Mouse (Mus musculus) cerebellum, adult 18-20 months (tissue): ENCODE data around the gene Mrps23.

Experiments used
- DNase-seq, 2 experiments: peaks; one replicate each; pipeline ENCODE4 v3.0.0; 2021

Mrps23 gene

DNA sequence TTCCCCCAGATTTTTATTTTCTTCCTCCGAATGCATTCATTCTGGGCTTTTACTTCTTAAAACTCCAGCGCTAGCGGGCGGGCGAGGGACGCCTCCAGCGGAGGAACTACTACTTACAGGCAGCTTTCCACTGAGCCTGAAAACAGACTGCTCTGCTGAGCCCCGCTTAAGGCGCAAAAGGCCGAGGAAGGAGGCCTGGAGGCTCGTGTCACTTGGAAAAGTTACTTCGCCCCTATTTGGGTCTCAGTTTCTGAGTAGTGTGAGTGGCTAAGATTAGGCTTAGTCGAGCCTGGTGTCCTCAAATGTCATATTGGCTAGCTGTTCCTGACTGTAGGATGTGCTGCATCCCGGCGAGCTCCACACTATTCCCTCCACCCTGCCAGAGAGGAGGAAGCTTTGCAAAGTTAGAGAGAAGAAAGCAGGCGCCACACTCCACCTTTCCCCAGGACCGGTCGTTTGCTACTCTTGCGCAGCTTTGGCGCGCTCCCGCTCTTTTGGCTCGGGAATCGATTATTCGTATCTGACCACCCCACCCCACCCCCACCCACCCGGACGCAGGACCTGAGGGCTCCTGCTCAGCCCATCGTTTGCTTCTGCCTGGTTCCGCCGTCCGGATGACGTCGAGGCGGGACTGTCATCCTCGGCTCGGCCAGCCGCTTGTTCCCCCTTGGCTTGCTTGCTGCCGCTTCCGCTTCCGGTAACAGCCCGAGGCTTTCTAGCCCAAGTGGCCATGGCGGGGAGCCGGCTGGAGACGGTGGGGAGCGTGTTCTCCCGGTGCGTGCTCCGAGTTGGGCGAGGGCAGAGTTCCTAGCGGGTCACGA is at the start of gene Mrps23:
Gene Mrps23 (plus strand): TSS at position 677 of the 821 bp plus-strand sequence.
- DNase-seq, result peak; percentile 92 to 96

DNA sequence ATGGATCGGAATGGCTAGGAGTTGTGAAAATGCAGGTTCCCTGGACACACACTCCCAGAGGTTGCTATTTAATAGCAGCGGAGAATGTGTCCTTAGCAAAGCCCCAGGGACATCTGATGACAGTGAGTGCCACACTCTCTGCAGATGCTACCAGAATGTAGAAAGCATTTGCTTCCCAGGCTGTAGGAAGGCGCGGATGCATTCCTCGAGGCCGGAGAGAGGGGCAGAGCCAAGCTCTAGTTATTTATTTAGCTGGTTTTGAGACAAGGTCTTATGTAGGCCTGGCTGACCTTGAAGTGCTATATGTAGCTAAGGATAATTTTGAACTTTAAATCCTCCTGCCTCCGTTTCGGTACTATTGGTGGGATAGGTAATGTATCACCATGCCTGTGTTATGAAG is 49.7 kb upstream of the Mrps23 start:
- no peak for DNase-seq

DNA sequence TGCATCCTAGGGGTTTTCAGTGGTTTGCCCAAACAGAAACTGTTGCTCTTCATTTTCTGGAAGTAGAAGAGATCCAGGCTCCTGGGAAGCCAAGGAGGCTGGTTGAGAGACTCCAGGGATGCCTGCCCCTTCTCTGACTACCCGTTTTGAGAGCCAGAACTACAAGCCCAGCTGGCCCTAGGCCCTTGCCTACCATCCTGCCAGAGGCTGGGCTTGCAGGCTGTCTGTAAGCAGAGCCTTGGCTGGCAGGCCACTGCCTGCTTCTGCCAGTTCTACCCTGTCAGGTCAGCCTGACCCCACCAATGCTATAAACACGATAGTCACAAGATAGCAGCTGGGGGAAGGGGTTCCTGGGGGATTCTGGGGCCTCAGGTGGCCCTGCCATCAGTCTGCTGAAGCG is 48.7 kb upstream of the Mrps23 start:
- peak; percentile 54 to 60 for DNase-seq

DNA sequence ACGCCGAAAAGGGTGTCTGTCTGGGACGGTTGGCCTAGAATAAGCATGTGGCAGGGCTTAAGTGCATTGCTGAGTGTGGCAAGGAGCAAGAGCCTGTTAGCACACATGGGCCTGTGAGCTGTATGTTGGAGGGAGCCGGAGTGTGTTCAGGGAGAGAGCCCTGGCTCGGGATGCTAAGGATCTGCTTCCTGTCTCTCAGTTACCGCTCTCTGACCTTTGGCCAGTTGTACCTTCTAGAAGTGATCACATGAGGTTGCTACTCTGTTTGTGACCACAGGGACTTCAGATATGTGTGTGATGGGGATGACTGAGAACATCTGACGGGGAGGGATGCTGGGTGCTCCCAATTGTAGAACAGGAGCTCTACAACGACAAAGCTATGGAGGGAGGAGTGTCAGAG is 48.2 kb upstream of the Mrps23 start:
- DNase-seq, result no peak

DNA sequence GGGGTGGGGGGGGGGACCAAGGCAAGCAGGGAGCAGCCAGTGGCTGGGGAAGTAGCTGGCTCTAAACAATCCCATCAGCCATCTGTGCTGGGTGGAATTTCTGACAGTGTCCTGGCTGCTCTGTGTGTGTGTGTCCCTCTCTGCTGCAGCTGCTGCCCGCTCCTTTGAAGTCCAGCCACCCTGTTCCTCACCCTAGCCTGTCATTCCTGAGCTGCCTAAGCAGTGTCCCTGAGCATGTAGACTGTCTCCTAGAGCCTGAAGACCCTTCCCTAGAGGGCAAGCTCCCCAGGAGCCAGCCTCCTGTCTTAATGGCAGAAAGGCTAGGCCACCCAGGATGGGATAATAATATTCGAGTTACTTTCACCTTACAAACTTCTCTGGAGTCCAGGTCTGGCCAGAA is 47.8 kb upstream of the Mrps23 start:
- DNase-seq, result no peak

DNA sequence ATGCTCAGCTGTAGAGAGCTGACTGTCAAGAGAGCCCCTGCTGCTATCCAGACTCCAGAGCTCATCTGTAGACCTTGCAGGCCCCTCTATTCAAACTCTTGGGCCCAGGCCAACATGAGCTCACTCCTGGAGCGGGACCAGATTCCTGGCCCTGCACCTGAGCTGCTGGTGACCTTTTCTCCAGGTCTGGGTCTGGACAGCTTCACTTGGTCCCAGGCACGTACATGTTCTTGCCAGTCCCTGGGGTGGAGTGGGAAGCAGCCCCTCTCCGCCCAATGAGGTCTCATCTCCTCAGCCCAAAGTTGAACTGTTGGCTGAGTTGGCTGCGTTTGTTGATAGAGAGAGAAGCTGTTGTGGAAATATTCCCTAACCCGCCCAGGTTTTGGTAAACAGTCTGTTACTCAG is 45.3 kb upstream of the Mrps23 start:
- peak; percentile 63 to 71 for DNase-seq

DNA sequence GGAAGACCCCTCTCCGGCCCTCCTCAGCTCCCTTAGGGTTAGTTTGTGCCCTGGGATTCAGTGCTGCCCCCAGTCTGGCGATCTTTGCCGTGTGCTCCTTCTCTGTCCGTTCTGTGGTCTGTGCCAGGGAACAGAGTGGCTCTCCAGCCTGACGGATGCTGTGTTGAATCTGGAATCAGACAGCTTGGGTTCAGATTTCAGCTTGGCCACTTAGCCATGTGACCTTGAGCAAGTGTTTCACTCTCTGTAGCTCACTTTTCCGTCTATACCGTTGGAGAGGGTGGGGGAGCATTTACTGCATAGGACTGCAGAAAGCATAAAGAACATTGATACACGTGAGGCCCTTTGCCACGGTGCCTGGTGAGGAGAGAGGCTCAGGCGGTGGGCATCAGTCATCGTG is 44.8 kb upstream of the Mrps23 start:
- DNase-seq, result peak in 1 of 2 experiments; percentile 30

DNA sequence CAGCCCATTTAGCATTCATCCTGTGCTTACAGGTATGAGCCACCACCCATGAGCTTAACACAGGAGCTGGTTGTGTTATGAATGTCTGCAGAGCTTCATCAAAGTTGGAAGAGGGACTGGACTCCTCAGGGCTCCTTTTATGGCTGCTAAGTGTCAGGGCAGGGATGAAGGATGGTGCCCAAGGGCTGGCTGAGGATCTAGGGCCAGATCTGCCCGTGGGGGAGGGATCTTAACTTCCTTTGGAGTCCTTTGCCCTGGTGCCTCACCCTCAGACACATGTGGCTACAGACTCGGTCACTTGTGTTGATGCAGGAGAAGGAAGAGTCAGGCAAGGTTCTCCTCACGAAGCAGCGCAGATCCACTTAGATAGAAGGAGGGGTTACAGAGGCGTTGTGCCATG is 43.9 kb upstream of the Mrps23 start:
- no peak for DNase-seq

DNA sequence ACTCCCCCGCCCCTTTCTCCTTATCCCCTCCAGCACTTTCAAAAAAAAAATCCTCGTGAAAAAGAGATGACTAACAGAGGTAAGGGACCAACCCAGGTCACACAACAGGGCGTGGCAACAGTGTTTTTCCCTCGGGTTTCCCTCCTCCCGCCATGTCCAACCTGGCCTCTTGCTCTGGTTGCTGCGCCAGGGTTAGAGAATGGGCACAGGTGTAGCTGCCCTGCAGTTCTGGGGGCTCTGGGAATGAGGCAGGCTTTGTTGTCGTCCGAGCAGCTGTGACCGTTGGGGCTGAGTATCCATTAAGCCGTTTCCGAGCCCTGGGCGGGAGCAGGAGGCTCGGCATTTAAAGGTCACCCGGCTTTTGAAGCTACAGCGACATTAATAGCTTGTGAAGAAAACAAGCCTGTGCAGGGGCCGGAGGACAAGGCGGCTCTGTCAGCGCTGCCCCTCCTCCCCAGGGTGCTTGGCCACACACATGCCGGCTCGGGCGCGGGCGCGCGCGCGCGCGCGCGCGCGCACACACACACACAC is 43.1 kb upstream of the Mrps23 start:
- peak; percentile 78 to 79 for DNase-seq

DNA sequence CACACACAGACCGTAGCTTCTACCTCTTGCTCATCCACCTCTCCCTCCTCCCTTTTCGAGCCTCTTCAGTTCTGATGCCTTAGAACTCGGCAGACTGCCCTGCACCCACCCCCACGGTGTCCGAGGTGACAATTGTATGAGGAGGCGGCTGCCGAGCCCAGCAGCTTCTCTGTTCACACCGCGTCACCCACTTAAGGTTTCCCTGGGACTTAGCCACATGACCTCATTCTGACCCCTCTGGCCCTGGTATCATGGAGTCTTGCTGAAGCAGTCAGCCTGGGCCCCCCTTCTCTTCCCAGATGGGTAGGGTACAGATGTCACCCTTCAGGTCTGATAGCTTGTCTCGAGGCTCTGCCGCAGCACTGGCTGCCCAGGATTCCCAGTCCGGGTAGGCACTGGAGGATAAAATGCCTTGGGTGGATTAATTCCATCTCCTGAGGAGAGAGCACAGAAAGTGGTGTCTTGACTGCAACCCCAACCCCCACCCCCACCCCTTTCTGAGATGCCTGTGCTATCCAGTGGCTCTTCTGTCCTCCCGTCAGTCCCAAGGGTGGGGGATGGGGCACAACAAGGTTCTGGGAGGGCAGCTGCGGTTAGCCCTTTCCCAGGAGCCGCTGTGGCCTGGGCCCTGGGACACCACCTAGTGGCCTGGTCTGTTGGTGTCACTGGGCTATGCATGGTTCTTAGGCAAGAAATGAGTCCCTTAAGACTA is 42.4 kb upstream of the Mrps23 start:
- DNase-seq, result peak; percentile 94 to 96

DNA sequence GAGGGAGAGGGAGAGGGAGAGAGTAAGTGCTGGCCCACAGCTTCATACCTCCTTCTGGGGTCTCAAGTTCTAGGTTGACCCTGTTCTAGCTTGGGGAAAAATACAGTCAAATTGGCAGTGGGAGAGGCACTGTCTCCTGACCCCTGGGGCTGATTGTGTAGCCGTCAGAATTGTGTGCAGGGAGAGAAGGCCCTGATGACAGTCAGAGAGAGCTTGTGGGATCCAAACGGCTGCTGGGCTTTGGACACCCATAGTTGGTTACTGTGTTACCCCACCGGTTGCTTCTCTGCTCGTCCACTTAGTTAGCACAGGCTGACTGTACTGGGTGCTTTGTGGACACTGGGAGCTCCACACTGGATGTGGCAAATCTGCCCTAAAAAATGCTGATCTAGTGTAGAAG is 41.4 kb upstream of the Mrps23 start:
- DNase-seq, result no peak

DNA sequence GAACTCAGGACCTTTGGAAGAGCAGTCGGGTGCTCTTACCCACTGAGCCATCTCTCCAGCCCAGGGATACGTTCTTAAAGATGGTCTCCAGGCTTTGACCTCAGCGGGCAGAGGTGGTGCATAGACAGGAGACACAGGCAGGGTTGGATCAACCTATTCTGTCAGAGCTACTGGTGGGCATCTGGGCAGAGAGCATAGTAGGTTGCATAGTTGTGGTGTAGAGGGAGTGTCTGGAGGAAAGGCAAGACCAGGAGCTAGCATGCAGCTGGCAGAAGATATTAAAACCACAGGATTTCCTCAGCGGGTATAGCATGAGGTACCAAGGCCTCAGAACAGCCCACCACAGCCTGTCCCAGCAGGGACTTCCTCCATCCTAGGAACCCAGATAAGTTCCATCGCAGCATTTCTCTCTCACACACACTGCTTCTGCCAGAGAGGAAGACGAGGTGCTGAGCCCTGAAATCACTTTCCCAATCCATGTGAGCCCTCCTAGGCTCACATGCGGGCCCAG is 39.9 kb upstream of the Mrps23 start:
- no peak for DNase-seq

DNA sequence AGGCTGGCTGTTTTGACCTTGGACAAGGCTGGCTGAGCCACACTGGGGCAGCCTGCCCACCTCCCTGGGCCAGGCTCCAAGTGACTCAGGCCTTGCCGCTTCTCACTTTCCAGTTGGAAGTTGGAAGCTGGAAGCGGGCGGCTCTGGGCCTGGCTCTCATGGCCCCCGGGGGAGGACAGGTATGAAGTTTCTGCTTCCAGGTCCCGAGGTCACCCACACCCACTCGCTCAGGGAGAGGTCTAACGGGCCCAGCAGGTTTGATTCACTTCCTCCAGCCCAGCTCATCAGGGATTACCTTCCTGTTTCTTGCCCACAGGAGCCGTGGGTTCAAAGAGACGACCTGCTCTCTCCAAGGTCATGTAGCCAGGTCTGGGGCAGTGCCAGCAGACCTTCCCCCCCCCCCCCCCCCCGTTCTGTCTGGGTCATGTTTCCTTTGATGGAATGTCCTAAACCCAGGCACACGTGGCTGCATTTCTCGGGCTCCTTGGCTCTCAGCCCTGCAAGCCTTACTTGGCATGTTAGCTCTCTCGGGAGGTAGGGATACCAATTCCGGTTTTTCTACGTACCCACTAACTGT is 39.3 kb upstream of the Mrps23 start:
- DNase-seq, result peak; percentile 68 to 76

DNA sequence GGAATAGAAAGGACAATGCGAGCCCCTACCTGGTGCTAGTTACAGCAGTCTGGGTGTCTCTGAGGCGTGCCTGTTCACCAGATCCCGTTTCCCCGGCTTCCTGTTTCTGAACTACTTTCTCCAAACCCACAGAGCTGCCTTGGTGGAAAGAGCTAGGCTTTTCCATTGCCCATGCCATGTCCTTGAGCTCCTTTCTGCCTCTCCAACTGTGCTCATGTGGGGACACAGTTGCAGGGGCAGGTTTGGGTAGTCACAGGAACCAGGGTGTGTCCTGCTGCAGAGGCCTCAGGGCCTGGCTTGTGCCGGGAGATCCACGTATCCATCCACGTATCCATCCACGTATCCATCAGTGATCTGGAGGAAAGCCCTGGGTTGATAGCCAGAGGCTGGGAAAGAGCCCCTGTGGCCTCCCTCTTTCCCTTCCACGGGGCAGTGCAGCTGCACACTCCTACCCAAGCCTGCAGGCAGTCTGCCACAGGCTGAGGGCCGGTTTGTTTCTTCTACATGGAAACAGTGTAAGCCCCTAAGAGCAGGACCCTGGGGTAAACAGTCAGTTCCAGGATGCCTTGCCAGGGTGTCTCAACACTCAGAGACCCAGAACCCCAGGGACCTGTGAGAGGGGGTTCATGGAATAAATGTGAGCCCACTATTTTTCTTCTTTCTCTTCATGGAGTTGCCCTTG is 38.4 kb upstream of the Mrps23 start:
- no peak for DNase-seq

DNA sequence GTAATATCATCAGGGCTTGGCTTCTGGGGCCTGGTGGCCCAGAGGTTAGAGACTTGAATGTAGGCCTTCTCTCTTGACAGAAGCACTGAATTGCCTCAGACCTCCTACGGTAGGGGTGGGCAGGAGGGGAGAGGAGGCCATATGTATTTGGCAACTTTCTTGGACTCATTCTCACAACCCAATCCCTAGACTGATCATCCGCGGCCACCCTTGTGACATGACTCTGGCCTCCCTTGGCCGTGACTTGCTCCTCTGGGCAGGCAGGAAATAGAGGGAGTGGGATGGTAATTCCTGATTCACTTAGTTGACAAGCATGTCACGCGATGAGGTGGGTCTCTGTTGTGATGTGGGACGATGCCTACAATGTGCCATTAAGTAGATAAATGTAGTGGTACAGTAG is 37.7 kb upstream of the Mrps23 start:
- DNase-seq, result no peak

DNA sequence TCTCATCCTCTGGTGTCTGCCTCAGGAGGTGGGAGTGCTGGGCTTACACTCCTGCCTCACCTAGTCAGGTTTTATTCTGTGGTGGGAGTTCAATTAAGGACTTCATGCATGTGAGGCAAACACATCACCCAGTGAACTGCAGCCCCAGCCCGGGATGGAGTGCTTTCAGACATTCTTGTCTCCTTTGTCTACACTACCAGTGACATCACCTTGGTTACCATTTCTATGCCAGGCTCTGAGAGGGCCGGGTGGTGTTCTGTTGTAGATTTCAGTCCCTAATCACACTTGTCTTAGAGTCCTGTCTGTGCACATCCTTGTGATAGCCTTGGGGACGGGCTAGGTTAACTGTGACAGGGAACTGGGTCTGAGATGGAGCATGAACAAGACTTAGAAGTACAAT is 35.6 kb upstream of the Mrps23 start:
- no peak for DNase-seq

DNA sequence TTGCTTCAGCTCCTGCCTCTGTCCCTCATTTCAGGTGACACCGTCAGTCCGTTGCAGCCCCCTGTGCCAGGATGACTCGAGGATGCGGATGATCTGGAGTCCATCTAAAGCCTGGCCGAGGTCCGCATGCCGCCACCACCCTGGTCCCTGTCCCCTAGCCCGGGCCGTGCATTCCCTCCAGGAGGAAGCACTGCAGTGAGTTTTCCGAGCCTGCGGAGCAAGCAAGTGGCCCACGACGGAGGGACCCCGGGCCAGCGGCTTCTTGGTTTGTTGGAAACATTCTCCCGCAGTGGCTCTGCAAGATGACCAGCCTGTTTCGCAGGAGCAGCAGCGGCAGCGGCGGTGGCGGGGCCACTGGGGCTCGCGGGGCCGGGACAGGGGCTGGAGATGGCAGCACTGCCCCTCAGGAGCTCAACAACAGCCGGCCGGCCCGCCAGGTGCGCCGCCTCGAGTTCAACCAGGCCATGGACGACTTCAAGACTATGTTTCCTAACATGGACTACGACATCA is 34.6 kb upstream of the Mrps23 start:
- DNase-seq, result no peak

DNA sequence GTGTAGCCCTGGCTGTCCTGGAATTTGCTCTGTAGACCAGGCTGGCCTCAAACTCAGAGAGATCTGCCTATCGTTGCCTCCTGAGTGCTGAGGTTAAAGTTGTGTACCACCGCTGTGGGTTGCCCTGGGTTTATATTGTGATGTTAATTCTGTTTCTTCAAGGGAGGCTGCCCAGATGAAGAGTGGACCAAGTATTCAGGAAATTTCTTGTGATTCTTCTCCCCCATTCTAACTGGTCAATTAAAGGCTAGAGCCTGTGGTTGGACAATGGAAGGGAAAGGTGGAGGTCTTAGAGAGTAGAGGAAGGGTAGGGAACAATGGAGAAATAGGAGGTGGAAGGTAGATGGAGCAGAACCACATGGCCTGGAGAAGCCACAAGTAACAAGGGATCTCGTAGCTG is 33.6 kb upstream of the Mrps23 start:
- DNase-seq, result no peak

DNA sequence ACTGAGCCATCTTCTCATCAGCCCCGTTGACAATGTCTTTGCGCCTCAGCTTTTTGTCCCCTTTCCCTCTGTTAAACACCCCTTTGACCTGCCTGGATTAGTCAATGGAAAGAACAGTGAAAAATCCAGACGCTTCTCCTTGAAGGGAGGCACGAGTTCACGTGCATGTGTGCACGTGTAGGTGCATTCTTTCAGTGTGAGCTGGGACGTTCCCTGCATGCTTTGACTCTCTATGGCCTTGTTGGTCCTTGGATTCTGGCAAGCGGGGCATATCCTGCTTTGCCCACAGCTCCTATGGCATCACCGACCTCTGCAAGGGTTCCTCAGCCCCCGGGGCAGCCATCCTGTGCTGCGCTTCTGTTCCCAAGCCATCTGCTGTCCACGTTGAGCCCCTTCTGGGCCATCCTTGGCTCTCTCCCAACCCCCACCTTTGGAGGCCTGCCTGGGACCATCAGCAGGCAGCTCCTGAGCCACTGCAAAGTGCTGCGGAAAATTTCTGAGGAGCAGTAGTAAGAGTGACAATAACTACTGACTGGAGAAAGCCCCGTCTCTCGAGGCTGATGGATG is 32.2 kb upstream of the Mrps23 start:
- peak; percentile 50 to 60 for DNase-seq

DNA sequence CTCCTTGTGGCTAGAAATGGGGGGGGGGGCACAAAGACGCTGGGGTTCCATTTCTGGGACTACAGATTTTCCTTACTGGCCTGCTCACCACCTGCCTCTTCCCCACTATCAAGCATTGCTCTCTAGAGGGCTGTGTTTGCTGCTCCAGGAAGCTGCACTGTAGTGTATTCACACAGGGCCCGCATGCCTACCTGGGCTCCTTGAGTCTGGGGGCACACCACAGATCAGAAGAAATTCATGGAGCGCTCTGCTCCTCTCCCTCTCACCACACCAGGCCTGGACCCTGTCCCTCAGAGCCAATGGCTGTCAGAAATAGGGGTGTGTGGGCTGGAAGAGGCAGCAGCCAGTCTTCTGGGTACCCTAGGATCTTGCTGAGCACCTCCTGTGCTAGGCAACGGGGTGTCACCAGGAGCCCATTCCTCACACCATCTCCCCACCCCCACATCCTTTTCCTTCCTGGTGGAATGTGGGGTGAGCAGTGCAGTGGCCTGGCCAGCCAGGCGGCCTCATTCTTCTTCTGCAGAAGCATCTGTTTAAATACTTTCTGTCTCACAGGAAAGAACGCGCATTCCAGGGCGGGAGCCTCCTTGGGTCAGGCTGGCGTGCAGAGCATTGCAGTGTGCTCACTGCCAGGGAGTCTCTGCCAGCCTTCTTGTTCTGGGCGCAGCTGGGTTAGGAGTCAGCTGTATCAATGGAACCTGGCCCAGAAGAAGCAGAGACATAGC is 31.4 kb upstream of the Mrps23 start:
- no peak for DNase-seq

DNA sequence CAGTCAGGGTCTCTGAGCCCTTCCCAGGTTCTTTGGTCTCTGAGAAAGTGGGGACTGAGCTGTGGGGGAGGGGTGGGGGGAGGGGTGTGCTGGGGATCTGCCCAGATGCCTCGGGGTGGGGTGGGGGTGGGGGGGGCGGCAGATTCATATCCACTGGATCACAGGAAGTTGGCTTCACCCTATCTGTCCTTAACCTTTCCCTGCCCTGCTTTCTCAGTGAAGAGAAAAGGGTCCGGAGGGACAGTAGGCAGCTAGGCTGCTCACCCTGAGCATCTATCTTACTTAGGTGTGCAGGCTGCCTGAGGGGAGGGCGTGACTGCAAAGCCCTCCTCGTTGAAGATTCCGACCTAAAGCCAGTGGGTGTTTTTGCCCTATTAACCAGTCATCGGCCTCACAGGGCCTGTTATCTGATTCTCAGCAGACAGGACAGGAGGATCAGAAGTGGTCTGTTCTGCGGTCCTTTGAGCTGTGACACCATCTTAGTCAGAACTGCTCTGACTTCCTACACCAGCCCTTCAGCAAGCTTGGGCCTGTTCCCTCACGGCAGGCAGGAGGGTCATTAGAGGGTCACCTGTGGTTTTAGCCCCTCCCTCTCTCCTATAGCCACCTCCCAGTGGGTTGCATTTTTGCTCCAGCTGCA is 30.7 kb upstream of the Mrps23 start:
- DNase-seq, result no peak
